Mouse (Mus musculus): ENCODE data around the gene Spns3.

- TF ChIP-seq CTCF (IDR thresholded peaks at IDR 0.05; ENCODE audit: low read depth) (no peak), EP300 (optimal IDR thresholded peaks at IDR 0.05) (no peak)
Measured at GRCm38 (mm10) chr11:72519189-72519588, 31.1 kb downstream of the Spns3 start.
